Mouse (Mus musculus) CH12.LX (cell line): ENCODE measurements around the gene Nsd1. TPM values are rescaled to one million over a fixed set of nuclear protein-coding genes. Genes with fewer than 3 reads are reported as not detected.

Experiments
- DNase-seq: peaks from one replicate; pipeline ENCODE4 v3.0.0-alpha.2; 2013; ENCODE audit errors: extremely low read depth
- H3K27ac ChIP-seq: 2 replicates; pipeline ENCODE4 v1.5.1; 2012; ENCODE audit warnings: low read depth, mild to moderate bottlenecking, control low read depth, moderate library complexity; ENCODE audit not compliant: insufficient read depth
- H3K27me3 ChIP-seq: replicated peaks from 2 replicates; pipeline ENCODE3; 2012; ENCODE audit warnings: inconsistent platforms
- H3K36me3 ChIP-seq, 2 experiments: replicated peaks in 1 of 2; 2 replicates each; pipeline versions ENCODE3 to v1.6.1; 2012; ENCODE audit warnings: inconsistent platforms in 1 of 2, low read length in 1 of 2, mild to moderate bottlenecking in 1 of 2, mixed read lengths in 1 of 2, moderate library complexity in 1 of 2; ENCODE audit not compliant: control insufficient read depth in 1 of 2, insufficient read depth in 1 of 2
- H3K4me1 ChIP-seq, 2 experiments: 2 replicates each; pipeline ENCODE4 v1.6.1; 2012; ENCODE audit warnings: inconsistent platforms in 1 of 2, moderate library complexity in 1 of 2; ENCODE audit not compliant: insufficient read depth in 2 of 2, control insufficient read depth in 1 of 2
- H3K4me2 ChIP-seq: 2 replicates; pipeline ENCODE4 v1.6.1; 2012; ENCODE audit warnings: low read depth, mild to moderate bottlenecking, control low read depth; ENCODE audit not compliant: poor library complexity, insufficient read depth, severe bottlenecking
- H3K4me3 ChIP-seq, 3 experiments: fragments of 150-350 bp in 1 of 3; sonication (generic) in 1 of 3; replicated peaks in 1 of 3; 2 replicates each; pipeline versions ENCODE3 to v1.5.1; 2011 to 2012; ENCODE audit warnings: low read depth in 2 of 3, low read length in 2 of 3, mild to moderate bottlenecking in 2 of 3, moderate library complexity in 2 of 3, control low read depth in 1 of 3, improper control_type of control experiment in 1 of 3, inconsistent platforms in 1 of 3, mixed read lengths in 1 of 3; ENCODE audit not compliant: poor library complexity in 1 of 3
- H3K79me2 ChIP-seq: replicated peaks from 2 replicates; pipeline ENCODE4 v1.6.1; 2012; ENCODE audit warnings: mild to moderate bottlenecking, moderate library complexity; ENCODE audit not compliant: control insufficient read depth, poor library complexity, insufficient read depth, severe bottlenecking; ENCODE audit errors: extremely low read depth
- H3K9ac ChIP-seq: 2 replicates; pipeline ENCODE4 v1.6.1; 2012; ENCODE audit warnings: low read depth, mild to moderate bottlenecking, control low read depth, moderate library complexity; ENCODE audit not compliant: insufficient read depth
- H3K9me3 ChIP-seq: replicated peaks from 2 replicates; pipeline ENCODE3; 2012; ENCODE audit warnings: low read length, inconsistent platforms, mixed read lengths
- BHLHE40 ChIP-seq: IDR thresholded peaks from 2 replicates; pipeline ENCODE4 v1.6.1; 2011; ENCODE audit warnings: mild to moderate bottlenecking, low read depth, low read length, improper control_type of control experiment
- CHD1 ChIP-seq: IDR thresholded peaks from 2 replicates; pipeline ENCODE4 v1.6.1; 2012; ENCODE audit warnings: low read depth, low read length, improper control_type of control experiment, inconsistent platforms
- CHD2 ChIP-seq: IDR thresholded peaks from 2 replicates; pipeline ENCODE4 v1.6.1; 2011; ENCODE audit warnings: low read length, improper control_type of control experiment
- CTCF ChIP-seq, 2 experiments: IDR thresholded peaks in 1 of 2; conservative IDR thresholded peaks in 1 of 2; 2 replicates each; pipeline ENCODE4 v1.5.1; 2011 to 2012; ENCODE audit warnings: low read depth in 2 of 2, low read length in 2 of 2, improper control_type of control experiment in 1 of 2, inconsistent platforms in 1 of 2, mild to moderate bottlenecking in 1 of 2, moderate library complexity in 1 of 2
- E2F4 ChIP-seq: IDR thresholded peaks from 2 replicates; pipeline ENCODE4 v1.6.1; 2011; ENCODE audit warnings: low read depth, low read length, improper control_type of control experiment; ENCODE audit not compliant: insufficient replicate concordance
- EP300 ChIP-seq: IDR thresholded peaks from 2 replicates; pipeline ENCODE4 v1.6.1; 2011; ENCODE audit warnings: low read length, improper control_type of control experiment
- IRF4 ChIP-seq: IDR thresholded peaks from 2 replicates; pipeline ENCODE4 v1.6.1; 2014; ENCODE audit warnings: low read depth, mild to moderate bottlenecking, inconsistent platforms, low read length, improper control_type of control experiment
- JUN ChIP-seq: IDR thresholded peaks from 2 replicates; pipeline ENCODE4 v1.6.1; 2011; ENCODE audit warnings: low read depth, mild to moderate bottlenecking, low read length, improper control_type of control experiment, moderate library complexity; ENCODE audit not compliant: insufficient read depth
- MAFK ChIP-seq: IDR thresholded peaks from 2 replicates; pipeline ENCODE4 v1.6.1; 2011; ENCODE audit warnings: low read length, improper control_type of control experiment; ENCODE audit not compliant: insufficient replicate concordance
- MAX ChIP-seq: IDR thresholded peaks from 2 replicates; pipeline ENCODE4 v1.6.1; 2011; ENCODE audit warnings: low read length, improper control_type of control experiment
- MXI1 ChIP-seq: IDR thresholded peaks from 2 replicates; pipeline ENCODE4 v1.6.1; 2011; ENCODE audit warnings: mild to moderate bottlenecking, low read depth, low read length, improper control_type of control experiment
- MYC ChIP-seq: IDR thresholded peaks from 2 replicates; pipeline ENCODE4 v1.6.1; 2011; ENCODE audit warnings: low read depth, mild to moderate bottlenecking, improper control_type of control experiment, low read length
- NRF1 ChIP-seq: IDR thresholded peaks from 2 replicates; pipeline ENCODE4 v1.6.1; 2014; ENCODE audit warnings: low read depth, mild to moderate bottlenecking, inconsistent platforms, low read length, improper control_type of control experiment, moderate library complexity
- SIN3A ChIP-seq: IDR thresholded peaks from 2 replicates; pipeline ENCODE4 v1.6.1; 2012; ENCODE audit warnings: low read length, improper control_type of control experiment, inconsistent platforms
- SMC3 ChIP-seq: IDR thresholded peaks from 2 replicates; pipeline ENCODE4 v1.6.1; 2011; ENCODE audit warnings: low read depth, low read length, improper control_type of control experiment
- TBP ChIP-seq: conservative IDR thresholded peaks from 2 replicates; pipeline ENCODE4 v1.6.1; 2011; ENCODE audit warnings: low read depth, low read length, improper control_type of control experiment
- UBTF ChIP-seq: IDR thresholded peaks from 2 replicates; pipeline ENCODE4 v1.6.1; 2012; ENCODE audit warnings: low read depth, mild to moderate bottlenecking, inconsistent platforms, low read length, improper control_type of control experiment, moderate library complexity
- USF2 ChIP-seq: conservative IDR thresholded peaks from 2 replicates; pipeline ENCODE4 v1.6.1; 2011; ENCODE audit warnings: low read depth, low read length, improper control_type of control experiment
- ZC3H11A ChIP-seq: IDR thresholded peaks from 2 replicates; pipeline ENCODE4 v1.6.1; 2012; ENCODE audit warnings: low read depth, mild to moderate bottlenecking, inconsistent platforms, low read length, improper control_type of control experiment
- ZKSCAN1 ChIP-seq: IDR thresholded peaks from 2 replicates; pipeline ENCODE4 v1.6.1; 2012; ENCODE audit warnings: low read depth, inconsistent platforms, low read length, improper control_type of control experiment, borderline replicate concordance
- ZMIZ1 ChIP-seq: IDR thresholded peaks from 2 replicates; pipeline ENCODE4 v1.6.1; 2012; ENCODE audit warnings: low read depth, mild to moderate bottlenecking, inconsistent platforms, low read length, improper control_type of control experiment
- ZNF384 ChIP-seq: IDR thresholded peaks from 2 replicates; pipeline ENCODE4 v1.6.1; 2012; ENCODE audit warnings: low read depth, low read length, improper control_type of control experiment, inconsistent platforms
- dilution Hi-C: fragments of 300-500 bp; cut with MboI; formaldehyde crosslinking; loops from 2 replicates; pipeline ENCODE4 v1.14.3; 2020; ENCODE audit warnings: low sequenced_read_pairs; ENCODE audit not compliant: extremely low pct_unique_long_range_greater_than_20kb, extremely low pct_ligation_motif_present
- in situ Hi-C: fragments of 300-500 bp; cut with MboI; formaldehyde crosslinking; loops from 3 replicates; pipeline ENCODE4 v1.14.3; 2019; ENCODE audit warnings: low sequenced_read_pairs, low pct_ligation_motif_present, low pct_unique_long_range_greater_than_20kb, mixed read lengths
- polyA plus RNA-seq: library from polyadenylated mRNA; unstranded; fragments of >175 nt; gene quantifications from 2 replicates; pipeline ENCODE4 v1.2.1, GENCODE M21; 2012; ENCODE audit warnings: low read depth; ENCODE audit not compliant: insufficient read length
- total RNA-seq, 2 experiments: library from RNA; depleted of rRNA; stranded (reverse); fragments of 300-350 nt in 1 of 2; fragments of >200 nt in 1 of 2; gene quantifications; 2 replicates each; pipeline ENCODE4 v1.2.3; 2012 to 2014

Nsd1 gene
- total and polyA plus RNA-seq, 3 experiments: 11.8 to 13.8 (median 12.6) TPM

DNA sequence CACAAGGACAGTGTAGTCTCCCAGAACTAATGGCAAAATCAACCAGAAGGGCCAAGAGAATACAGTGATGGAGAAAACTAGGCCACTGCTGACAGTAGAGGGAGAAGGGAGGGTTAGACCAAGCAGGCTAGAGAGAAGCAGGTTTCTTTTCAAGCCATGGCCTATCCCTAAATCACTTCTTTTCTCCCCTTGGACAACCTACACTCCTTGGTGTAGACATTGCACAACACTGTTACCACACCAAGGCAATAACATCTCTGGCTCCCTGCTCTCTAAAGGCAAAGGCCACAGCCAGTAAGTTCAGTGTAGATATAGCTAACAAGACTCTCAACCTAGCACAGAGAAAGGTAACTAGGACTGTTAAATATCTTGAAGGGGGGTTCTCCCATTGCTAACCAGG is 151.6 kb downstream of the Nsd1 start:
- H3K4me3 ChIP-seq: peak overlapping the region; percentile 92 to 100 (median 93)
- peaks cover 61% of the 10 kb centered on the region for H3K79me2 ChIP-seq
- H3K9ac ChIP-seq: peak overlapping the region; percentile 93
- peaks cover 30 to 48% of the 10 kb centered on the region in 2 experiments for H3K36me3 ChIP-seq
- peak overlapping the region; percentile 84 for H3K4me2 ChIP-seq
- no peak overlapping the region for H3K27ac ChIP-seq
- peaks cover 8 to 53% of the 10 kb centered on the region in 2 experiments for H3K4me1 ChIP-seq
- TF ChIP-seq SMC3: no peak
- TF ChIP-seq EP300: no peak
- TF ChIP-seq IRF4: no peak
- TF ChIP-seq TBP: no peak
- TF ChIP-seq ZNF384: no peak
- TF ChIP-seq ZC3H11A: no peak
- TF ChIP-seq CHD1: no peak
- no peak for TF ChIP-seq MAX
- no peak for TF ChIP-seq CTCF (conservative IDR thresholded peaks at IDR 0.05 in 1 of 2, IDR thresholded peaks at IDR 0.05 in 1 of 2; ENCODE audit: low read depth in 2 of 2, low read length in 2 of 2)
- no peak for TF ChIP-seq MXI1
- no peak for TF ChIP-seq E2F4
- no peak for TF ChIP-seq CHD2
- TF ChIP-seq UBTF: no peak
- TF ChIP-seq SIN3A: no peak
- TF ChIP-seq NRF1: no peak
- TF ChIP-seq ZMIZ1: no peak
- no peak for TF ChIP-seq MAFK
- no peak for TF ChIP-seq USF2
- no peak for TF ChIP-seq JUN
- no peak for TF ChIP-seq MYC
- DNase-seq: no peak
- dilution Hi-C loops: no loop called here
- no peaks in the 10 kb centered on the region for H3K27me3 ChIP-seq
- no peaks in the 10 kb centered on the region for H3K9me3 ChIP-seq
- in situ Hi-C loops: no loop called here

DNA sequence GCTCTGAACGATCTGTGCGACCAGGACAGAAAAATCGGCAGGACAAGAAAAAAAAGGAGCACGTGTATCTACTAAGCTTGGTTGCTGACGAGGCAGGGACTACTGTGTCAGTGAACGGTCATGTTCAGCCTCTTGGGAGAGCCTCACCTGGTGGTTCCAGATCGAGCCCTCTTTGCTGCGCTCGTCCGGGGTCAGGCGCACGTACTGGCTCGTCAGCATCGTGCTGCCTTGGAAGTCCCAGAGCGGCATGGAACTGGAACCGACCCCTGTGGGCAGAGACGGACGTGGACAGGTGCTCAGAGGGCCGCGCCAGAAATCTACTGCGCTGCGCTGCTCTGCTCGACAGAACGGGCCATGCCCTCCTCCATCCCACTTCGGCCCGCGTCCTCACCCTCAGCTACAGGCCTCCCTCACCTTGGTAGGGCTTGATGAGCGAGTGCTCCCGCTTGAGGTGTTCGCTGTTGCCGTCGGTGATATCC is 152.4 kb downstream of the Nsd1 start:
- peaks cover 53% of the 10 kb centered on the region for H3K79me2 ChIP-seq
- H3K4me2 ChIP-seq: peak overlapping the region; percentile 84
- dilution Hi-C loops: no loop called here
- H3K9ac ChIP-seq: peak overlapping the region; percentile 93
- peak overlapping the region; percentile 51 for H3K27ac ChIP-seq
- peak; percentile 20; the same call in 1 of the 2 replicates for TF ChIP-seq MXI1
- no peak for TF ChIP-seq USF2
- peak; percentile 73 for TF ChIP-seq MYC
- TF ChIP-seq ZKSCAN1: no peak
- TF ChIP-seq BHLHE40: no peak
- peak; percentile 85 for TF ChIP-seq MAX
- no peak for TF ChIP-seq EP300
- DNase-seq: no peak
- H3K4me3 ChIP-seq: peak overlapping the region; percentile 92 to 100 (median 93)
- no peaks in the 10 kb centered on the region for H3K9me3 ChIP-seq
- H3K36me3 ChIP-seq: peaks cover 25 to 40% of the 10 kb centered on the region in 2 experiments
- H3K27me3 ChIP-seq: no peaks in the 10 kb centered on the region
- in situ Hi-C loops: no loop called here
- H3K4me1 ChIP-seq: peaks cover 8 to 47% of the 10 kb centered on the region in 2 experiments
